Mouse (Mus musculus): ENCODE measurements around the gene Carns1. TPM values are rescaled to one million over a fixed set of nuclear protein-coding genes. Genes with fewer than 3 reads are reported as not detected.

Gene Carns1
- total RNA-seq (2014; rRNA removed) = 0.40 and 0.65 TPM in 2 replicates
- polyA plus RNA-seq (2012; rRNA removed) = 1.8 and 1.9 TPM in 2 replicates

DNA sequence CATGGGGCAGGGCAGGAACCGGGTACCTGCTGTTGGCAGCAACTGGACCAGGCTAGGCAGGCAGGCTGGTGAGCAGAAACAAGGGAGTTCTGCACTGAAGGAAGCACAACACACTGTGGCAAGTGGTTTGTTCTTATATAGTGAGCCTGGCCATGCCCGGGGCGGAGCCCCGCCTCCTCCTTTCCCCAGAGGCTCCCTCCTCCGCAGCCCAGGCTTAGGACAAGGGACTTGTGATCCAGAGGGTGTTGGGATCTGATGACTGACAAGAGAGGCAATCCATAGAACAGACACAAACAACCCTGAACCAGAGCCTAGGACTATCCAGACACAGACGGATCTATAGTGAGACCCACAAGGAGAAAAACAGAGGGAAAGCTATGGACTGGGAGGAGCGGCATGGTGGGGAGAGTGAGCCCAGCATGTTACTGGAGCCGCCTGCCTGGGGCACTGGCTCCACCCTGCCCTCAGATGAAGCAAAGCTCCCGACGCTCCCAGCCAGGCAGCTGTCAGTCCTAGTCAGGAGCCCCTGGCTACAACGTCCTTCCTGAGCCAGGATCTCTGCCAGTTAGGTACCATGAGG, at the start of gene Carns1:
TSS of gene Carns1 (minus strand) at position 112 of the 580 bp plus-strand sequence.
- no peaks in the 10 kb centered on the region for H3K27me3 ChIP-seq (ENCODE audit: control insufficient read depth, insufficient read depth, low read length)
- TF ChIP-seq POLR2A (IDR thresholded peaks at IDR 0.05; ENCODE audit: extremely low read depth, insufficient read depth, low read length) = no peak
- no peak for TF ChIP-seq CTCF (IDR thresholded peaks at IDR 0.05; ENCODE audit: low read depth, low read length)
- no peak within 1 kb of the TSS for H3K27ac ChIP-seq (replicated peaks; ENCODE audit: insufficient read depth, low read depth, low read length)
- DNase-seq (ENCODE audit: extremely low read depth, low read depth, low spot score) = no peak
- H3K9ac ChIP-seq (ENCODE audit: low read depth, low read length) = no peak within 1 kb of the TSS
- WGBS = 25% methylated on average over 11 of the region's 11 CpGs
- no peaks in the 10 kb centered on the region for H3K36me3 ChIP-seq (ENCODE audit: control insufficient read depth, insufficient read depth, low read length)
- H3K79me2 ChIP-seq (ENCODE audit: control insufficient read depth, insufficient read depth, low read length) = no peaks in the 10 kb centered on the region
- H3K4me1 ChIP-seq (ENCODE audit: control insufficient read depth, insufficient read depth, low read length) = no peaks in the 10 kb centered on the region
- no peak within 1 kb of the TSS for H3K4me3 ChIP-seq (ENCODE audit: insufficient read depth, low read depth, low read length)

GRCm38 (mm10) chr19:4222165-4222564, 46.9 kb upstream of the Carns1 start:
- WGBS = 75% methylated on average over 11 of the region's 11 CpGs
- Histone ChIP-seq H3K27ac (replicated peaks; ENCODE audit: insufficient read depth, low read depth, low read length) (no peak overlapping the region), H3K27me3 (ENCODE audit: control insufficient read depth, insufficient read depth, low read length) (no peaks in the 10 kb centered on the region), H3K9ac (ENCODE audit: low read depth, low read length) (no peak overlapping the region), H3K36me3 (ENCODE audit: control insufficient read depth, insufficient read depth, low read length) (no peaks in the 10 kb centered on the region), H3K79me2 (ENCODE audit: control insufficient read depth, insufficient read depth, low read length) (no peaks in the 10 kb centered on the region), H3K4me1 (ENCODE audit: control insufficient read depth, insufficient read depth, low read length) (no peaks in the 10 kb centered on the region), H3K4me3 (ENCODE audit: insufficient read depth, low read depth, low read length) (no peak overlapping the region)
- no peak for DNase-seq (ENCODE audit: extremely low read depth, low read depth, low spot score)
- TF ChIP-seq POLR2A (IDR thresholded peaks at IDR 0.05; ENCODE audit: extremely low read depth, insufficient read depth, low read length) (no peak), CTCF (IDR thresholded peaks at IDR 0.05; ENCODE audit: low read depth, low read length) (no peak)

DNA sequence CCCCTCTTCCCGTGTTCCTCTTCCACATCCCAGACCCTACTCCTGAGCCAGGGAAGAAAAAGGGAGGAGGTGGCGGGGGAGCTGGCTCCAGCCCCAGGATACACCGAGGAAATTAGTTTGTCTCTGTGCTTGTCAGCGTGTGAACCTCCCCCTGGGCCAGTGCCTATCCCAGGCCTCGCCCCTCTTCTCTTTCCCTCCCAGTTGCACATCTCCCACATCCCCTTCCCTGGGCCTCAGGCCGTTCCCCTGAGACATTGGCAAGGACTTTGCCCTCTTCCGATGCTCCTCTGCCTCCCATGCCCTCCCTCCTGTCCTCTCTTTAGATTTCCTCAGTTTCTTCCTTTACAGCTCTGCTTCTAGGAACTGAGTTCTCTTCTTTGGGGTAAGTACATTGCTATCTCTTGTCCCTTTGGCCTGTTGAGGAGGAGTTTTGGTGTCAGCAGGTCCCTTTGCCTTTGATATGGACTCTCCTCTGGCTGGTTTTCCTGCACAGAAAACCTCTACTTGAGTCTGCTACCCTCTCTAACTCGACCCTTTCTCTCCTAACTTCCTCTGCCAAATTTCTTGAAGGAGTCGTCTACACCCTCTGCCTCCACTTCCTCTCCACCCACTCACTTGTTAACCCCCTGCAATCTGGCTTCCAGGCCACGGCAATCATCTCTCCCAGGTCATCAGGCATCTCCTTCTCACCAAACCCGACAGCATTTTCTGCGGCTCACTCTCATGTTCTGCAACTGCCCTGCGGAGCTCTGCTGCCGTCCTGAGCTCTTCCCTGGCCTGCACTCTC, 45.9 kb upstream of the Carns1 start:
- H3K9ac ChIP-seq (ENCODE audit: low read depth, low read length) = no peak overlapping the region
- no peaks in the 10 kb centered on the region for H3K27me3 ChIP-seq (ENCODE audit: control insufficient read depth, insufficient read depth, low read length)
- WGBS = 61% methylated on average over 14 of the region's 14 CpGs
- no peak overlapping the region for H3K4me3 ChIP-seq (ENCODE audit: insufficient read depth, low read depth, low read length)
- no peaks in the 10 kb centered on the region for H3K4me1 ChIP-seq (ENCODE audit: control insufficient read depth, insufficient read depth, low read length)
- H3K36me3 ChIP-seq (ENCODE audit: control insufficient read depth, insufficient read depth, low read length) = no peaks in the 10 kb centered on the region
- H3K79me2 ChIP-seq (ENCODE audit: control insufficient read depth, insufficient read depth, low read length) = no peaks in the 10 kb centered on the region
- TF ChIP-seq POLR2A (IDR thresholded peaks at IDR 0.05; ENCODE audit: extremely low read depth, insufficient read depth, low read length) = no peak
- TF ChIP-seq CTCF (IDR thresholded peaks at IDR 0.05; ENCODE audit: low read depth, low read length) = no peak
- no peak overlapping the region; the same call in 1 of the 2 replicates for H3K27ac ChIP-seq (replicated peaks; ENCODE audit: insufficient read depth, low read depth, low read length)
- DNase-seq (ENCODE audit: extremely low read depth, low read depth, low spot score) = no peak

DNA sequence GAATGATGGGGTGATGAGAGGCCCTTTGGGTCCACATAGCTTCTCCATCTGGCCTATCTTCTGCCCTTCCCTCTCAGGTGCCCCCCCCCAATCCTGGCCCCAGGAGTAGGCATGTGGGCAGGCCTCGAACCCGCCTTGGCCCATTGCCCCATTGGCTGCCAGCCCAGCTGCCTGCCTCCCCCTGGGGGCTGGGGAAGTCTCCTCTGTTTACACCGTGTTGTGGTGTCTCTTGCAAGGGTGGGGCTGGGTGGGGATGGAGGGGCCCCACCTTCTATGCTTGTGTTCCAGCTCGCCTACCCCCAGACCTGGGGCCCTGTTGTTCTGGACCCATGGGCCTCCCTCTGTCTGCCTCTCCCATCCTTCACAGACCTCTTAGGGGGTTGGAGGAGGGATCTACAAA, 45.1 kb upstream of the Carns1 start:
- Histone ChIP-seq H3K4me3 (ENCODE audit: insufficient read depth, low read depth, low read length) (no peak overlapping the region), H3K27ac (replicated peaks; ENCODE audit: insufficient read depth, low read depth, low read length) (no peak overlapping the region), H3K36me3 (ENCODE audit: control insufficient read depth, insufficient read depth, low read length) (no peaks in the 10 kb centered on the region), H3K9ac (ENCODE audit: low read depth, low read length) (no peak overlapping the region), H3K27me3 (ENCODE audit: control insufficient read depth, insufficient read depth, low read length) (no peaks in the 10 kb centered on the region), H3K79me2 (ENCODE audit: control insufficient read depth, insufficient read depth, low read length) (no peaks in the 10 kb centered on the region), H3K4me1 (ENCODE audit: control insufficient read depth, insufficient read depth, low read length) (no peaks in the 10 kb centered on the region)
- no peak for DNase-seq (ENCODE audit: extremely low read depth, low read depth, low spot score)
- 75% methylated on average over 4 of the region's 4 CpGs for WGBS
- TF ChIP-seq CTCF (IDR thresholded peaks at IDR 0.05; ENCODE audit: low read depth, low read length) (no peak), POLR2A (IDR thresholded peaks at IDR 0.05; ENCODE audit: extremely low read depth, insufficient read depth, low read length) (no peak)

GRCm38 (mm10) chr19:4219943-4220342, 44.7 kb upstream of the Carns1 start:
- Histone ChIP-seq H3K27me3 (ENCODE audit: control insufficient read depth, insufficient read depth, low read length) (no peaks in the 10 kb centered on the region), H3K4me1 (ENCODE audit: control insufficient read depth, insufficient read depth, low read length) (no peaks in the 10 kb centered on the region), H3K4me3 (ENCODE audit: insufficient read depth, low read depth, low read length) (no peak overlapping the region), H3K79me2 (ENCODE audit: control insufficient read depth, insufficient read depth, low read length) (no peaks in the 10 kb centered on the region), H3K9ac (ENCODE audit: low read depth, low read length) (no peak overlapping the region), H3K27ac (replicated peaks; ENCODE audit: insufficient read depth, low read depth, low read length) (no peak overlapping the region), H3K36me3 (ENCODE audit: control insufficient read depth, insufficient read depth, low read length) (no peaks in the 10 kb centered on the region)
- 96% methylated on average over 6 of the region's 6 CpGs for WGBS
- DNase-seq (ENCODE audit: extremely low read depth, low read depth, low spot score) = no peak
- TF ChIP-seq POLR2A (IDR thresholded peaks at IDR 0.05; ENCODE audit: extremely low read depth, insufficient read depth, low read length) (no peak), CTCF (IDR thresholded peaks at IDR 0.05; ENCODE audit: low read depth, low read length) (no peak)

DNA sequence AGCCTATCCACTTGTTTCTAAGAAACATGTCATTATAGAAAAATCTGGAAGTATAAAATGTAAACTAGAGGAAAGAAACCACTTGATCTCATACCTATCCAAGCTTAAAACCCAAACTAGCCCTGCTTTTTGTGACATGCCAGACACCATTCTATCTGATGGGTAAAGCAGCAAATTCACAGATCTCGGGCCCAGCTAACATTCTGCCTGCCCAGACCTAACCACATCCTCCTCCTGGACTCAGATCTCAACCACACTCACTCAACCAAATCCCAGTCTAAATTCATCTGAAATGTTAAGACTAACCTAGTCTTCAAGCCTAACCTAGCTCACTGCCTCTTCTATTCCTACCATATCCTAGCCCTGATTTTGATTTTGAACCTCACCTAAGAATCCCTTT, 43.5 kb upstream of the Carns1 start:
- no peak for TF ChIP-seq CTCF (IDR thresholded peaks at IDR 0.05; ENCODE audit: low read depth, low read length)
- no peak for TF ChIP-seq POLR2A (IDR thresholded peaks at IDR 0.05; ENCODE audit: extremely low read depth, insufficient read depth, low read length)
- peaks cover 2% of the 10 kb centered on the region; the same call in 1 of the 2 replicates for H3K4me1 ChIP-seq (ENCODE audit: control insufficient read depth, insufficient read depth, low read length)

More for the DNA sequence above, 43.5 kb upstream of the Carns1 start:
- no peaks in the 10 kb centered on the region for H3K79me2 ChIP-seq (ENCODE audit: control insufficient read depth, insufficient read depth, low read length)
- H3K4me3 ChIP-seq (ENCODE audit: insufficient read depth, low read depth, low read length) = no peak overlapping the region
- no peak overlapping the region for H3K27ac ChIP-seq (replicated peaks; ENCODE audit: insufficient read depth, low read depth, low read length)
- H3K27me3 ChIP-seq (ENCODE audit: control insufficient read depth, insufficient read depth, low read length) = no peaks in the 10 kb centered on the region
- no peak for DNase-seq (ENCODE audit: extremely low read depth, low read depth, low spot score)
- no peaks in the 10 kb centered on the region for H3K36me3 ChIP-seq (ENCODE audit: control insufficient read depth, insufficient read depth, low read length)
- H3K9ac ChIP-seq (ENCODE audit: low read depth, low read length) = no peak overlapping the region
- WGBS = 91% methylated on average over 1 of the region's 1 CpGs
